12 mouse cellular contexts compared by ENCODE assay signal in genomic region chr7:30306083-30306779, GRCm38 (mm10). TPM values are rescaled to one million over a fixed set of nuclear protein-coding genes. Genes with fewer than 3 reads are reported as not detected.
DNase-seq lines count a peak whose midpoint lies in the region; ATAC-seq and TF ChIP-seq lines count a peak whose summit lies in the region.
"Had no signal": no experiment of that assay in that cellular context is flagged by ENCODE, and none has a peak within 500 bp of the region (broad histone marks: within the 10 kb centered on the region; RNA-seq: fewer than 3 reads in every experiment).

No protein-coding gene starts in this region.

- peak; percentile 76 for TF ChIP-seq RAD21 in CH12.LX (IDR thresholded peaks at IDR 0.05; ENCODE audit: low read depth, low read length)

- no peak overlapping the region for H3K27ac ChIP-seq in gastrocnemius, adult 2 months
- H3K27ac ChIP-seq in liver, postnatal 0 days (ENCODE audit: low read depth) = no peak overlapping the region
- no peak overlapping the region for H3K27ac ChIP-seq in liver, embryonic 12.5 days
- H3K27ac ChIP-seq in CH12.LX (ENCODE audit: insufficient read depth, low read depth) = no peak overlapping the region
- H3K27ac ChIP-seq: limb, embryonic 15.5 days; midbrain, embryonic 13.5 days had no signal

- dilution Hi-C loops in CH12.LX (cut with MboI; ENCODE audit: extremely low pct_ligation_motif_present, extremely low pct_unique_long_range_greater_than_20kb, low sequenced_read_pairs) = no loop called here

- 83% methylated on average over 16 of the region's 16 CpGs for whole genome bisulfite sequencing in liver, postnatal 0 days (ENCODE audit: insufficient replicate concordance)
- 82% methylated on average over 16 of the region's 16 CpGs for WGBS in liver, embryonic 12.5 days (ENCODE audit: insufficient replicate concordance)

- in situ Hi-C loops in CH12.LX (cut with MboI; ENCODE audit: low pct_ligation_motif_present, low pct_unique_long_range_greater_than_20kb, low sequenced_read_pairs) = no loop called here

- peaks cover 14% of the 10 kb centered on the region for H3K4me1 ChIP-seq in liver, postnatal 0 days (ENCODE audit: insufficient read depth)
- H3K4me1 ChIP-seq in liver, embryonic 12.5 days = peaks cover 20% of the 10 kb centered on the region
- peaks cover 11 to 29% of the 10 kb centered on the region in 2 experiments for H3K4me1 ChIP-seq in CH12.LX (ENCODE audit: control insufficient read depth in 1 of 2, insufficient read depth in 2 of 2)

- peaks cover 6% of the 10 kb centered on the region for H3K79me2 ChIP-seq in CH12.LX (replicated peaks; ENCODE audit: control insufficient read depth, extremely low read depth, insufficient read depth, poor library complexity, severe bottlenecking)

- H3K36me3 ChIP-seq in liver, postnatal 0 days (replicated peaks; ENCODE audit: insufficient read depth, low read length) = no peaks in the 10 kb centered on the region
- peaks cover 5% of the 10 kb centered on the region; the same call in 1 of the 2 replicates for H3K36me3 ChIP-seq in liver, embryonic 12.5 days
- H3K36me3 ChIP-seq in CH12.LX (replicated peaks in 1 of 2; ENCODE audit: control insufficient read depth in 1 of 2, insufficient read depth in 1 of 2, low read length in 1 of 2) = peaks cover 3 to 13% of the 10 kb centered on the region in 2 experiments

- no peak overlapping the region for H3K9ac ChIP-seq in liver, postnatal 0 days (replicated peaks)
- no peak overlapping the region for H3K9ac ChIP-seq in liver, embryonic 12.5 days
- H3K9ac ChIP-seq in CH12.LX (ENCODE audit: insufficient read depth, low read depth) = no peak overlapping the region
- H3K9ac ChIP-seq: limb, embryonic 15.5 days; midbrain, embryonic 13.5 days had no signal

- H3K27me3 ChIP-seq in liver, postnatal 0 days (ENCODE audit: insufficient read depth, low read length) = no peaks in the 10 kb centered on the region
- H3K27me3 ChIP-seq in liver, embryonic 12.5 days (replicated peaks) = no peaks in the 10 kb centered on the region
- H3K27me3 ChIP-seq in CH12.LX (replicated peaks) = peaks cover 31% of the 10 kb centered on the region
- H3K27me3 ChIP-seq: limb, embryonic 15.5 days; midbrain, embryonic 13.5 days; Patski had no signal

- no peak overlapping the region for H3K4me2 ChIP-seq in liver, postnatal 0 days (ENCODE audit: low read depth, low read length)
- H3K4me2 ChIP-seq in liver, embryonic 12.5 days = no peak overlapping the region
- H3K4me2 ChIP-seq in CH12.LX (ENCODE audit: insufficient read depth, low read depth, poor library complexity, severe bottlenecking) = no peak overlapping the region
- H3K4me2 ChIP-seq: limb, embryonic 15.5 days; midbrain, embryonic 13.5 days had no signal

- intact Hi-C loops in gastrocnemius, adult 2 months (cut with DNase I) = no loop called here
- intact Hi-C loops in gastrocnemius, postnatal 14 days (cut with DNase I; ENCODE audit: low total_unique reads) = loop anchor here (10.0 kb wide), 1 partner anchor 71 kb away; the partner anchor contains the start of genes Ovol3, Polr2i and Tbcb

- H3K9me3 ChIP-seq in liver, postnatal 0 days (ENCODE audit: low read length) = no peaks in the 10 kb centered on the region
- no peaks in the 10 kb centered on the region for H3K9me3 ChIP-seq in liver, embryonic 12.5 days (replicated peaks)
- peaks cover under 1% of the 10 kb centered on the region for H3K9me3 ChIP-seq in CH12.LX (replicated peaks; ENCODE audit: low read length)
- H3K9me3 ChIP-seq: limb, embryonic 15.5 days; midbrain, embryonic 13.5 days had no signal

- no peak for TF ChIP-seq EP300 in liver, postnatal 0 days (IDR thresholded peaks at IDR 0.05; ENCODE audit: low read depth)
- no peak for TF ChIP-seq EP300 in CH12.LX (IDR thresholded peaks at IDR 0.05; ENCODE audit: low read length)

- DNase-seq in gastrocnemius, adult 2 months = no peak
- no peak for DNase-seq in gastrocnemius, postnatal 14 days
- no peak for DNase-seq in liver, postnatal 0 days
- no peak for DNase-seq in CH12.LX (ENCODE audit: extremely low read depth)
- peak; percentile 48 for DNase-seq in brain, embryonic 14.5 days (ENCODE audit: low read depth)
- no peak for DNase-seq in layer of hippocampus, adult 8-10 months (ENCODE audit: low spot score in 2 of 2)
- no peak for DNase-seq in embryo, embryonic 10.5 days (ENCODE audit: low spot score)

- ATAC-seq in liver, postnatal 0 days = no peak
- no peak for ATAC-seq in liver, embryonic 12.5 days
- ATAC-seq: midbrain, embryonic 13.5 days; Patski had no signal

- no peak for TF ChIP-seq POLR2A in CH12.LX (IDR thresholded peaks at IDR 0.05; ENCODE audit: low read depth, low read length)
- no peak for TF ChIP-seq POLR2A in brain, embryonic 14.5 days (IDR thresholded peaks at IDR 0.05; ENCODE audit: borderline replicate concordance, extremely low read depth, insufficient read depth, insufficient read length, poor library complexity, severe bottlenecking)

- H3K4me3 ChIP-seq in gastrocnemius, adult 2 months = no peak overlapping the region
- H3K4me3 ChIP-seq in liver, postnatal 0 days (ENCODE audit: low read depth, low read length) = no peak overlapping the region
- H3K4me3 ChIP-seq in liver, embryonic 12.5 days = no peak overlapping the region
- H3K4me3 ChIP-seq in CH12.LX (replicated peaks in 1 of 3; ENCODE audit: low read depth in 2 of 3, low read length in 2 of 3, poor library complexity in 1 of 3) = no peak overlapping the region
- H3K4me3 ChIP-seq: limb, embryonic 15.5 days; midbrain, embryonic 13.5 days had no signal

- peak; percentile 34 for TF ChIP-seq CTCF in gastrocnemius, adult 2 months (IDR thresholded peaks at IDR 0.05)
- peak; percentile 59 for TF ChIP-seq CTCF in liver, postnatal 0 days (IDR thresholded peaks at IDR 0.05; ENCODE audit: low read depth)
- TF ChIP-seq CTCF in CH12.LX (conservative IDR thresholded peaks at IDR 0.05 in 1 of 2, IDR thresholded peaks at IDR 0.05 in 1 of 2; ENCODE audit: low read depth in 2 of 2, low read length in 2 of 2) = peak in 1 of 2 experiments; percentile 80; a peak in 2 of 4 replicates
- TF ChIP-seq CTCF in brain, embryonic 14.5 days (IDR thresholded peaks at IDR 0.05; ENCODE audit: borderline replicate concordance, extremely low read depth, insufficient read depth, insufficient read length) = peak; percentile 52; the same call in 1 of the 2 replicates

TF ChIP-seq in CH12.LX, 34 proteins besides CTCF, POLR2A, EP300 and RAD21 (continues in another document):
- TF ChIP-seq MXI1 (IDR thresholded peaks at IDR 0.05; ENCODE audit: low read depth, low read length) (no peak), CHD2 (IDR thresholded peaks at IDR 0.05; ENCODE audit: low read length) (no peak), BHLHE40 (IDR thresholded peaks at IDR 0.05; ENCODE audit: low read depth, low read length) (peak; percentile 69)

RNA-seq across cellular contexts. Expression of gene Alkbh6, which starts 2.3 kb away (rescaled TPM):
- total RNA-seq in gastrocnemius, adult 2 months (2021) = 10 to 100 TPM; 21.0 to 22.9 TPM
- total RNA-seq in gastrocnemius, postnatal 14 days (2021) = 10 to 100 TPM; 16.0 to 17.4 TPM
- polyA plus RNA-seq in liver, postnatal 0 days (2015; fragmentation: Nextera tagmentation; extraction: Ambion mirVana) = 23.1 and 23.9 TPM in 2 replicates
- polyA plus RNA-seq in liver, embryonic 12.5 days (2016; fragmentation: Nextera tagmentation; extraction: Ambion mirVana) = 24.2 and 24.5 TPM in 2 replicates
- total RNA-seq in CH12.LX (2012; rRNA removed) (33.9 and 35.7 TPM in 2 replicates), CH12.LX (2014; rRNA removed) (28.8 and 31.7 TPM in 2 replicates)
- 25.2 and 25.4 TPM in 2 replicates for polyA plus RNA-seq in CH12.LX (2012; ENCODE audit: insufficient read length, low read depth)
- polyA plus RNA-seq in brain, embryonic 14.5 days (2012; rRNA removed) = 131 and 198 TPM in 2 replicates
- total RNA-seq in layer of hippocampus, adult 8-10 months (2022) = 10 to 100 TPM; 52.8 to 69.5 (median 65.3) TPM

RNA-seq across cellular contexts. Expression of gene Syne4, which starts 8.4 kb away (rescaled TPM):
- total RNA-seq in gastrocnemius, adult 2 months (2021) = 1 to 10 TPM; 1.8 to 2.1 TPM
- 1 to 10 TPM; 1.0 to 1.1 TPM for total RNA-seq in gastrocnemius, postnatal 14 days (2021)
- polyA plus RNA-seq in liver, postnatal 0 days (2015; fragmentation: Nextera tagmentation; extraction: Ambion mirVana) = 11.4 and 12.8 TPM in 2 replicates
- polyA plus RNA-seq in liver, embryonic 12.5 days (2016; fragmentation: Nextera tagmentation; extraction: Ambion mirVana) = 11.7 and 12.1 TPM in 2 replicates
- total RNA-seq in CH12.LX (2012; rRNA removed) = 1.7 and 1.9 TPM in 2 replicates
- total RNA-seq in CH12.LX (2014; rRNA removed) = 0.70 and 0.81 TPM in 2 replicates
- polyA plus RNA-seq in CH12.LX (2012; ENCODE audit: insufficient read length, low read depth) = 3.1 and 4.1 TPM in 2 replicates
- polyA plus RNA-seq in brain, embryonic 14.5 days (2012; rRNA removed) = 28.5 and 36.3 TPM in 2 replicates
- total RNA-seq in layer of hippocampus, adult 8-10 months (2022) = 10 to 100 TPM in 3 of 4 experiments, 1 to 10 TPM in 1; 9.6 to 21.2 (median 15.0) TPM
- total RNA-seq: common myeloid progenitor, adult 5-6 weeks had no signal

RNA-seq across cellular contexts. Expression of gene Clip3, which starts 14.7 kb away (rescaled TPM):
- 1 to 10 TPM; 5.5 to 5.8 TPM for total RNA-seq in gastrocnemius, adult 2 months (2021)
- total RNA-seq in gastrocnemius, postnatal 14 days (2021) = 10 to 100 TPM; 18.2 to 20.9 TPM
- polyA plus RNA-seq in liver, postnatal 0 days (2015; fragmentation: Nextera tagmentation; extraction: Ambion mirVana) = 0.34 and 0.59 TPM in 2 replicates
- 3.2 and 4.8 TPM in 2 replicates for polyA plus RNA-seq in liver, embryonic 12.5 days (2016; fragmentation: Nextera tagmentation; extraction: Ambion mirVana)
- not detected in 2 replicates for total RNA-seq in CH12.LX (2012; rRNA removed)
- total RNA-seq in CH12.LX (2014; rRNA removed) = not detected in 2 replicates
- not detected in 2 replicates for polyA plus RNA-seq in CH12.LX (2012; ENCODE audit: insufficient read length, low read depth)
- polyA plus RNA-seq in brain, embryonic 14.5 days (2012; rRNA removed) = 233 and 314 TPM in 2 replicates
- total RNA-seq in layer of hippocampus, adult 8-10 months (2022) = 100 to 1,000 TPM; 351 to 448 (median 412) TPM
- total RNA-seq: common myeloid progenitor, adult 5-6 weeks had no signal

RNA-seq across cellular contexts. Expression of gene E130208F15Rik, which starts 15.3 kb away (rescaled TPM):
- total RNA-seq in gastrocnemius, adult 2 months (2021) = under 1 TPM; 0.36 to 0.42 TPM
- total RNA-seq in gastrocnemius, postnatal 14 days (2021) = under 1 TPM; 0.51 to 0.78 TPM
- polyA plus RNA-seq in liver, postnatal 0 days (2015; fragmentation: Nextera tagmentation; extraction: Ambion mirVana) = not detected in 2 replicates
- 2.3 and 2.9 TPM in 2 replicates for polyA plus RNA-seq in liver, embryonic 12.5 days (2016; fragmentation: Nextera tagmentation; extraction: Ambion mirVana)
- 5.6 and 6.2 TPM in 2 replicates for total RNA-seq in CH12.LX (2012; rRNA removed)
- total RNA-seq in CH12.LX (2014; rRNA removed) = 0.35 and 0.70 TPM in 2 replicates
- polyA plus RNA-seq in CH12.LX (2012; ENCODE audit: insufficient read length, low read depth) = 6.2 and 9.7 TPM in 2 replicates
- polyA plus RNA-seq in brain, embryonic 14.5 days (2012; rRNA removed) = 0.36 and 0.37 TPM in 2 replicates
- under 1 TPM; 0.53 to 0.82 (median 0.66) TPM for total RNA-seq in layer of hippocampus, adult 8-10 months (2022)
- polyA plus RNA-seq: limb, embryonic 15.5 days; midbrain, embryonic 13.5 days had no signal

RNA-seq across cellular contexts. Expression of gene Sdhaf1, which starts 17.5 kb away (rescaled TPM):
- total RNA-seq in gastrocnemius, adult 2 months (2021) = 1 to 10 TPM; 5.9 to 6.9 TPM
- total RNA-seq in gastrocnemius, postnatal 14 days (2021) = 10 to 100 TPM in 1 of 2 experiments, 1 to 10 TPM in 1; 7.8 to 10.6 TPM
- 14.0 TPM in 2 replicates for polyA plus RNA-seq in liver, postnatal 0 days (2015; fragmentation: Nextera tagmentation; extraction: Ambion mirVana)
- polyA plus RNA-seq in liver, embryonic 12.5 days (2016; fragmentation: Nextera tagmentation; extraction: Ambion mirVana) = 8.1 and 8.2 TPM in 2 replicates
- 12.8 and 14.1 TPM in 2 replicates for total RNA-seq in CH12.LX (2012; rRNA removed)
- 16.0 and 18.5 TPM in 2 replicates for total RNA-seq in CH12.LX (2014; rRNA removed)
- polyA plus RNA-seq in CH12.LX (2012; ENCODE audit: insufficient read length, low read depth) = 8.8 and 11.3 TPM in 2 replicates
- 17.6 and 24.7 TPM in 2 replicates for polyA plus RNA-seq in brain, embryonic 14.5 days (2012; rRNA removed)
- 1 to 10 TPM; 6.7 to 9.9 (median 8.4) TPM for total RNA-seq in layer of hippocampus, adult 8-10 months (2022)

Comparison
In these comparisons a context has a peak if more than half of its experiments do, and no peak if none do; other contexts are left out.
1. RNA of gene Clip3, which starts 14.7 kb away (total RNA-seq): 351 to 448 TPM in layer of hippocampus, adult 8-10 months; 18.2 to 20.9 TPM in gastrocnemius, postnatal 14 days, 5.5 to 5.8 TPM in gastrocnemius, adult 2 months and not detected in CH12.LX; every median in the first group is over 10 times any median in the second.